Mouse (Mus musculus) thymus, adult 18-20 months (tissue): Measurements from ENCODE around the gene Klf9.
"Not testable (repeated sequence)": the region's sequence is repeated elsewhere in the genome, so short reads cannot be mapped to it uniquely, and the experiment has no call there.

ENCODE experiments used
- DNase-seq, 2 experiments: peaks; one replicate each; pipeline ENCODE4 v3.0.0; 2022; ENCODE audit warnings: mixed read lengths in 2 of 2

Gene Klf9

DNA sequence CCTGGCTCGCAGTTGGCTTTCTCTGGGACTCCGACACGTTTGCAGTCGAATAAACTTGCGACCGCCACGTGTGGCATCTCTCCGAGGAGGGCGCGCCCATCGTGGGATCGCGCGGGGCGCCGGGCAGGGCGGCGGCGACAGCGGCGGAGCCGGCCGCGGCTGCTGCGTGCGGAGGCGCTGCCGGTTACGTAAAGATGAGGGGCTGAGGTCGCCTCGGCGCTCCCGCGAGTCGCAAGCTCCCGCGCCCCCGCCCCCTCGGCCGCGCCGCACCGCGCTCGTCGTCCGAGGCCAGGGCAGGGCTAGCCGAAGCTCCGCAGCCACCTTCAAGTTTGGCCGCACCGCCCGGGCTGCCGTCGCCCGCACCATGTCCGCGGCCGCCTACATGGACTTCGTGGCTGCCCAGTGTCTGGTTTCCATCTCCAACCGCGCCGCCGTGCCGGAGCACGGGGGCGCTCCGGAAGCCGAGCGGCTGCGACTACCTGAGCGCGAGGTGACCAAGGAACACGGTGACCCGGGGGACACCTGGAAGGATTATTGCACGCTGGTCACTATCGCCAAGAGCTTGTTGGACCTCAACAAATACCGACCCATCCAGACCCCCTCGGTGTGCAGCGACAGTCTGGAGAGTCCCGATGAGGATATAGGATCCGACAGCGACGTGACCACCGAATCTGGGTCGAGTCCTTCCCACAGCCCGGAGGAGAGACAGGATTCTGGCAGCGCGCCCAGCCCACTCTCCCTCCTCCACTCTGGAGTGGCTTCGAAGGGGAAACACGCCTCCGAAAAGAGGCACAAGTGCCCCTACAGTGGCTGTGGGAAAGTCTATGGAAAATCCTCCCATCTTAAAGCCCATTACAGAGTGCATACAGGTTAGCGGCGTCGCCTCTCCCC lies 610 bp downstream of the Klf9 start:
- DNase-seq, result peak in 1 of 2 experiments; percentile 17

DNA sequence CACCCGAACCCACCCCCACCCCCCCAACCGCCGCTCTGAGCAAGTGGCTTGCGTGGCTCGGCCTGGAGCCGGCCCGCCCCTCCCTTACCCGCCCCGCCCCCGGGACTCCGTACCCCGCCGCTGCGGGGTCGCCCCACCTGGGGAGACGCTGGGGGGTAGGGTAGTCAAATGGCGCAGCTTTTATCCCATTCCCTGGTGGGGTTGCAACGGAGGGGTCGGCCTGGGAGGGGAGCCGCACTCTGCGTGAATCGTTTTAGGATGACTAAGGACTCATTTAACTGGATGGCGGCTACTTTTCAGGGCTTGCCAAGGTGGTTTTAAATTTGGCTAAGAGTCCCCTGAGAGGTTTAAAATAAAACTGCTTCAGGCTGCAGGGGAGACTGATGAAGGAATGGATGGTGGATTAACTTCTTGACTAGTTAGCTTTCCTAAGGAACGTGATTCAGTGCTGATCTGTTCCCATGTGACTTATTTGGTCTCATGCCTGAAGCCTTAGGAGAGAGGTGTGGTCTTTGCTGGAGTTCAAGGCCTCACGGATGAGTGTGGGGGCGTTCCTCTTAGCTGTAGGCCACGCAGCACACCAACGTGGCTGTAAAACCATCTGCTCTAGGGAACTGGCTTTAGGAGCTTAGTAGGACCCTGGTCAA lies 1.5 kb downstream of the Klf9 start:
- DNase-seq, result no peak

DNA sequence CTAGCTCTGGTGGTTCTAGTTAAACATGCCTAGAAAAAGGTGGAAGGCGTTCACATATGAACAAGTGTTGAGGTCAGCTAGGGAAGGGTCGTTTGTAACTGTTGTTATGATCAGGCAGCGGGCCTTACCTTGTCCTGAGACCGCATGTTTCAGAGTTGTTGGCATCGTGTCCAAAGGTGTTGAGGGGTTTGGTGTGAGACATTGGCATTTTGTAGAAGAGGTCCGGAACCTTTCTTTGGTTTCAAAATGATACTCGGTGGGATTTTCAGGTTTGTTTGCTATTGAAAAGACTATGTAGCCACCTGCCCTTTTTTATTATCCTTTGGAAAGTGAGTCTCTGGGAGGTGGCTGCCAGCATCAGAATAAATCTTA lies 2.0 kb downstream of the Klf9 start:
- DNase-seq, result no peak

DNA sequence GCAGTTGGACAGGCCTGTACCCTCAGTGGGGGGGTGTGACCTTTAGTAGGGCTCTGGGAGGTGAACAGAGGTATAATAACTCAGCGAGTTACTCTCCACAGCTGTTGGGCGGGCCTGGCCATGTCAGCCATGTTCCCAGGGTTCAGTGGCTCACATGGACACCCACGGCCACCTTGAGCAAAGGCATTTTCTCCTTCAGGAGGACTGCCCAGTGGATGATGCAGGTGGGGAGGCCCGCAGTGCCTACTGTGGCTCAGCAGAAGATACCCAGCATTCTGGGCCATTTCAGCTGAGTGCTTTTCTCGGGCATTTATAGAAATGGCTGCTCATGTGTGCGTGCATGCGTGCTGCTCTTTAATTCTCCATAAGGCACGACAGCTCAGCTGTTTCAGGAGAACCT lies 2.5 kb downstream of the Klf9 start:
- no peak for DNase-seq

DNA sequence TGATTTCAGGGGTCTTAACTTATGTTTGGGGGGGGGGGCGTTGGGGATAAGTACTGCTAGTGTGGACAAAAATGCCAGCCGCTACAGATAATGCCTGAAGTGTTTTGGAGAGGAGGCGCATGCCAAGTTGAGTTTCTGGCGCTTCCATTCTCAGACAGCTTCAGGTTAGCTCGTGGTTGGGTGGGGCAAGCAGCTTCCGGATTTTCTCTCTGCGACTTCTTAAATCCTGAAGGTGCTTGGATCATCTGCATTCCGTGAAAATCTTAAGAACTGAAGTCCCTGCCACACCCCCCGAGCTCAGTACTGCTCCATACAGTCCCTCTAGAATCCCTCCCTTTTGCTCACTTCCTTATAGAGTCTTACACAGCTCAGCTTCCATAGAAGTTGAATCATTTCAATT lies 3.0 kb downstream of the Klf9 start:
- no peak for DNase-seq

DNA sequence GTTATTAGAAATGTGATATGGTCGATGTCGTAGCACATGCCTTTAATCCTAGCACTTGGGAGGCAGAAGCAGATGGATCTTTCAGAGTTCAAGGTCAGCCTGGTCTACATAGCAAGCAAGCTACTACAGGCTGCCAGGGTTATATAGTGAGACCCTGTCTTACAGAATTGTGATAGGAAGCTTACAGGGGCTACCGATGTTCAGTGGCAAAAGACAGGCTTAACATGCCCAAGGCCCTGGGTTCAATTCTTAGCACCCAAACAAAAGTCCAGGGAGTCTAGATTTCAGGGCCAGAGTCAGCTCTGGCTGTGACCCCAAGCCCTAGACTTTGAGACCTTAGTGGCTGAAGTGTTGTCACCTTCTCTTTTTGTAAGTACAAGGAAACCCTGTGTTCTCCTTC lies 4.1 kb downstream of the Klf9 start:
- no peak for DNase-seq

DNA sequence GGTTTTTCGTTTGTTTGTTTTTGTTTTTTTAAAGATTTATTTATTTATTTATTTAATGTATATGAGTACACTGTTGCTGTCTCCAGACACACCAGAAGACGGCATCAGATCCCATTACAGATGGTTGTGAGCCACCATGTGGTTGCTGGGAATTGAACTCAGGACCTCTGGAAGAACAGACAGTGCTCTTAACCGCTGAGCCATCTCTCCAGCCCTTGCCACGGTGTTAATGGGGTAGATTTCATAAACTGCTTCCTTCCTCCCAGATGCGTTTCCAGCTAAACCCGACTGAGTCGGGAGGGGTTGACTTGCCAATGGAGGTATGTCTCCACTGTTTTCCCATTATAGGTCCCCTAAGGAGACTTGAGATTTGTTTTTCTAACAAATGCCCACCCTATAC lies 4.5 kb downstream of the Klf9 start:
- DNase-seq, result not testable (repeated sequence)

DNA sequence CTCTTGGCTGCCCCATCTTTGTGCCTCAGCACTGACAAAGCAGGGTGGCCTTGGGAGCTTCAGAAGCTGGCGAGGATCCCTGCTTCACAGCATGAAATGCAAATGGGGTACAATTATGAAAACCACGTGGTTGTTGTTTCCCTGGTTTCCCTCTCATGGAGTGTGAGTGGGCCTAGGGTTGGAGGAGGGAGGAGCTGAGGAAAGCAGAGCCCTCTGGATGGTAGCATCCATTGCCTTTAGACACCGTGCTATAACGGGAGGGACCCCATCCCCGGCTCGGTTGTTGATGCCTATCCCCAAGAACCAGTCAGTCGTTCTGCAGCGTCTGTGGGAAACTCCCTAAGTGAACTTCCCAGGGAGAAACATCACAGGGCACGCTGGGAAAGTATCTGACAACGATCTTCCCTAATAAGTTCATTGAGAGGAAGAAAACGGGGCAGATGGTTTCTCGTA lies 5.4 kb downstream of the Klf9 start:
- no peak for DNase-seq

DNA sequence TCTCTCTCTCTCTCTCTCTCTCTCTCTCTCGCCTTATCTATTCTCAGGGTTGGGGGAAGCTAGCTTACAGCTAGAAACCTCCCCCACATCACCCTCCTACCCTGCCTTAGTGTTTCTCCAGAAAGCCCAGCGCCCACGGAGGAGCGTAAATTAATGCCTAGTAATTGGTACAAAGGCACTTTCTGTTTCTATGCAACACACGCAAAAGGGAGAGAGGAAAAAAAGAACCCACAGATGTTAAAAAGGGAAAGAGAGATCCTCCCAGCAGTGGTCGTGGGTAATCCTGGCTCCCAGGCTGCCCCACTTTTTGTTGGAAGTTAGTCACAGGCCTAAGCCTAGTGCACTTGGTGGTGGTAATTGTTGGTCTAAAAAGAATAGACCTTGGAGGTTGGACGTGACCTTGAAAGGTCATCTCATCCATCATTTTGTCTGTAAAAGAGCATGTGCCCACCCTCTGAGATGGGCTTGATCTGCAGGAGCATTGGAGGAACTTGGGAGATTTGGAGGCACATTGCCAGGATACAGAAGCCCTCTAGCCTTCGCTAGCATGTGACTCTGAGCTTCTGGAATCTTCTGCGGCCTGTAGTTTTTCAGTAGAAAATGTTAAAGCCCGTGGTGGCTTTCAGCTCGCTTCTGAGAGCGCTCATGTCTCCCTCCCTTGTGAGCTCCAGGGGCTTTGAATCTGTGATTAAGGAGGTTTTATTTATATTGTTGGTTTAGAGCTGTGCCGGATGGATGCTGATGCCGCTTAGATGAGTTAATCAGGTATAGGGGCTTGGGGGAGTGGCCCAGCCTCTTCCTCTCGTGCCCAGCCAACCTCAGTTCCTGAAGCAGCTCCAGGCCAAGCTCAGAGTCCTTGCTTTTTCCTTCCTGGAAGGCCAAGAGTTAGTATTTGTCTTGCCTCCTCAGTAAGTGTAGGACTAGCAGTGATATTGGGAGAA lies 6.3 kb downstream of the Klf9 start:
- no peak for DNase-seq

DNA sequence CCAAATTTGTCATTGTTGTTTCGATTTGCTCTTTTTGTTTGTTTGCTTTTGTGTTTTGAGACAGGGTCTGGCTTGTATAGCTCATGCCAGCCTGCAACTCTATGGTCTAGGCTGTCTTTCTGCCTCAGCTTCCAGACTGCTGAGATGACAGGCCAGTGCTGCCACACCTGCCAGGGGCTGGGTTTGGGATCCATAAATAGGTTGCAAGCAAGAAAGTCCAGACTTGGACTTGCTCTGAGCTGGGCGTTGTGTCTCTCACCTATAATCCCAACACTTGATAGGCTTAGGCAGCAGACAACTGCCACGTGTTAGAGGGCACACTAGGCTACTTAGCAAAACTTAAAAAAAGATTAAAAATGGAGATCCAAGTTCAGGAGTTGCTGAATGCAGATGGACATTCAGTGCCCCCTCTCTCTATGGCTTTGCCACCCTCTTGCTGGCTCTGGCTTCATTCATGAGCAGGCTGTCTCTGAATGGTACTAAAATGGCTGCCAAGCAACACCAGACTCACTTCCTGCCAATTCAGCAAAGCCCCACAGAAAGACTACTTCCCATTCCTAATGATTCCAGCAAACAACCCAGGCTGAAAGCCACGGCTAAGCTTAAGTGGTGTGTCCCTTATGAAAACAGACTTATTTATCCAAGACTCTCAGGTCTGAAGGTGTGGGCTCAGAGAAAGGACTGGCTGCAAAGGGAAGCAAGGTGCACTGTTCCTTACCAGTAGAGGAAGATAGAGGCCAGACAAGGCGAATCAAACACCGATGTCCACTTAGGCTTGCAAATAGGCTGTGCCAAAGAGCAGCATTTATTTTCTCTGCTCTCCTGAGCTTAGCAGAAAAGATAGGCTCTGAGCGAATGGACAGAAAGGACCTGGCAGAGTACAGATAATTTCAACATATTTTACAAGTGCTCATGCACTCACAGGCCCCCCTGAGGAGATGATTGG lies 8.7 kb downstream of the Klf9 start:
- DNase-seq, result no peak

DNA sequence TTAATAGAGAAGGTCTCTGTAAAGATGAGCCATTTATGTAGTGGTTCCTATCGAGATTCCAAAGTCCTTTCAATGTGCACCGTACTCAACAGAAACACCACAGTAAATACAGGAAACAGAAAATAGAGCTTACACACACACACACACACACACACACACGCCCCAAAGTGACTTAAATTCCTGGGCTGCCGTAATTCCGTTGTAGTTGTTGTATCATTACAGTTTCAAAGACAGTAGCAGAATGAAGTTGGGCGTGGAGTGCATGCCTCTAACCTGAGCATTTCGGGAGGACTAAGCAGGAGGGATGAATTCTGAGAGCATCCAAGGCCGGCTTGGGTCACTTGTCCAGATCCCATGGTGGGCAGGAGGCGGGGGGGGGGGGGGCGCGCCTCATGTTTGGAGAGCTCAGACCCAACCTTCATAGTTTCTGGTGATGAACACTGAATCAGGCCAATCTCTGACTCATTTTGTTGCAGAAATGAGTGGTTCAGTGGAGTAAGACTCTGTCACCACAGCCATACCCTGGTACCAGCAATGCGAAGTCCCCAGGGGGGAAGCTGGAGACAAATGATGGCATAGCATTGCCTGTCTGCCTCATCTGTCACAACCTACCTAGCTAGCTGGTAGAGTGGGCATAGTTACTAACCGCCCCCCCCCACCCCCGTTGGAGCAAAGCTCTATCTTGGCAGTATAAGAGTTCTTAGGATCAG lies 9.7 kb downstream of the Klf9 start:
- no peak for DNase-seq

DNA sequence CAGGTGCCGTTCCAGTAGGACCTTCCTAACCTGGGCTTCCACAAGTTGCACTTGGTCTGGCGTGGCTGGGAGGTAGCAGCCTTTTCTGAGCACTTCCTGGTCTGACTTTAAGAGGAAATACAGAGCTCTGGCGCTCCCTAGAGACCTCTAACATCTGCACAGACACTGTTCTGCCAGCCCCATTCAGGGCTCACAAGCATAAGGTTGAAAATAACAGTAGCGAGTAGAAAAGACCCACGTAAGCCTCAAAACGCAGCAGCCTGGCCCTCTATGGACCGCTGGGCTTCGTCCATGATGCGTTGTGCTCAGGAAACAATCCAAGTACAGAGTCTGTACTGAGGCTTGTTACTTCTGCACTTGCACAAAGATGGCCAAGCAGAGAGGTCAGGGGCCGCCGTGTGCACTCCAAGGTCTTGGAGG lies 10.6 kb downstream of the Klf9 start:
- DNase-seq, result peak in 1 of 2 experiments; percentile 27

DNA sequence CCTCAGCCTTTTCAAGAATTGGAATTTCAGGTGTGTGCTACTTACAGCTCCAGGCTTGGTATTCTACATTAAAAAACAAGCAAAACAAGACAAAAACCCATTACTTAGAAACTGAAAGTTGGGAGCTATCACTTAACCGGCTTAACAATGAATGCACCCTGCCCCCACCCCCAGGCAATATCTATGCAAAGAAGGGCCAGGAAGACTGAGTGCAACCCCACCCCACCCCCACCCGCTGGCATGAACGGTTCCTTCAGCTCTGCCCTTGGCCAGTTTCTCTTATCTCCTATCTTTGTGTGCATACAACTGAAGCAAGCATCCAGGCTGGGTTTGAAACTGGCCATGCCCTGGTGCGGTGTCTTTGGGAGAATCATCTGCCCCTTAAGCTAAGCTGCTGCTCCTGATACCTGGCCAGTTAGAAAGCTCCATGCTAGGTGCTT lies 11.2 kb downstream of the Klf9 start:
- no peak for DNase-seq

DNA sequence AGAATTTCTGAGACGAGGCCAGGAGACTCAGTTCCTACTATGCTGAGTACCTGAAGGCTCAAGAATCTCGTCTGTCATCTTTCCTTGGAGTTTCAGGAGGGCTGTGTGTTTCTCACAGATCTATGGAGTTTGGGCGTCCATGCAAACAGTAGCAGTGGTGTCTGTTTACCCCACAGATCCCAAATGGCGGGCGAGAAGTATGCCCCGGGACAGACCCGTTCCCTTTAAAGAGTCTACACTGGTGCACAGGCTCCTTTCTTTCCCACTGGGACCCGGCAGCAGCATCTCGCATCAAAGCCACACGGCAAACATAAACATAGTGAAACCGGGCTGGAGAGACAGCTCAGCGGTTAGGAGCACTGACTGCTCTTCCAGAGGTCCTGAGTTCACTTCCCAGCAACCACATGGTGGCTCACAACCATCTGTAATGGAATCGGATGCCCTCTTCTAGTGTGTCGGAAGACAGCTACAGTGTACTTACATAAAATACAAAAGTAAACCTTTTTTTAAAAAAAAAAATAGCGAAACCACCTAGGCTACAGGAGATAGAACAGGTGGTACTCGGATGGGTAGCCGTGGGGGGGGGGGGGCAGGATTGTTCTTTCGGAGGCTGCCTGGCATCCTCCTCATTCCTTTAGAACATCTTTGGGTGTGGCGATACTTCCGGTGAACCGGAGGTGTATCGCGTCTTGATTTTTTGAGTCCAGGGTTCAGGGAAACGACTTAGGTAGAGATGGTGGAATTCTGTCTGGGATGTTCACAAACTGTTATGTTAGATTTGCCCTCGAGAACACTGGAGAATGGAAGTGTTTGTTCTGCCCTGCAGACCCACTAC lies 12.0 kb downstream of the Klf9 start:
- no peak for DNase-seq

DNA sequence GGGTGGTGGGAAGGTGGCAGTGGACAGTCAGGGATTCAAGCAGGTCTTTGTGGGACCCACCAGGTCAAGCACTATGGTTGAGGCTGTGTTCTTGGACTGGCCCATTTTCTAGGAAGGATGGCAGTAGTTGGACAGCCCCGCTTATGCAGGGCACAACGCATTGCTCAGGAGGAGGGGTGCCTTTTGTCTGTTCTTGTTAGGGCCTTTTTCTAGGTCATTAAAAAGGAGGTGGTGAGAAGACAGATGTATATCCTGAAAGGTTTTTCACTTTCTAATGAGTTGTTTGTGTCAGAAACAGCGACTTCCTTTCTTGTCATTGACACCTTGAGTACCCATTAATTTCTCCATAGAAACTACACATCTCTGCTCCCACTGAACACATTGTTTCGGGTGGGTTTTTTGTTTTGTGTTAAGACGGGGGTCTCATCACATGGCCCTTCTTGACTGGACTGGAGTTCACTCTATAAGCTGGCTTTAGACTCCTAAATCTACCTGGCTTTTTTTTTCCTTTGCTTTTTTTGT lies 12.6 kb downstream of the Klf9 start:
- DNase-seq, result no peak

DNA sequence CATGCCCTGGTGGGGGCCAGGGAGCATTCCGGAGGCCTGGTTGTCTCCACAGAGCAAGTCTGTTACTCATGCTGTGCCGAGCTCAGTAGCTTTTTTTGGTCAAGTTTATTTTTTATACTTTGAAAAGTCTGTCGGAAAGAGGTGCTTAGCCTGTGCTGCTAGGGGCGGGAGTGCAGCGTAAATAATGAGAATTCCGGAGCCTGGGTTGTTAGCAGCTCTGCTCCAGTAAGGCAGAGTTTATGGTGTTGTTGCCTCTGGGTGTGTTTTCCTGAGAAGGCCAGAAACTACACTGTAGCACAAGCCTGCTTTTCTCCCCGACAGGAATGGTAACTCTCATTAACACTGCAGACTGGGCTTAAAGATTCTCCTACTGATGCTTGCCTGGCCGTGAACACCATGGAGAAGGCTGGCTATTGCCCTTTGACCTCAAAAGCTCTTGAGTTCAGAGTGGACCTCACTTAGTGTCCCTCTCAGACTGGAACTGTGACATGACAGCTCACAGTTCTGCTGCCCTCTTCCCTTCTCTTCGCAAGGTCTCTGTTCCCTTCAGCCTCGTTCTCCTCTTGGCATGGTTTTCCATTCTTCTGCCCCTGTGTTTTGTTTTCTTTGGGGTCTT lies 18.9 kb downstream of the Klf9 start:
- DNase-seq, result no peak

DNA sequence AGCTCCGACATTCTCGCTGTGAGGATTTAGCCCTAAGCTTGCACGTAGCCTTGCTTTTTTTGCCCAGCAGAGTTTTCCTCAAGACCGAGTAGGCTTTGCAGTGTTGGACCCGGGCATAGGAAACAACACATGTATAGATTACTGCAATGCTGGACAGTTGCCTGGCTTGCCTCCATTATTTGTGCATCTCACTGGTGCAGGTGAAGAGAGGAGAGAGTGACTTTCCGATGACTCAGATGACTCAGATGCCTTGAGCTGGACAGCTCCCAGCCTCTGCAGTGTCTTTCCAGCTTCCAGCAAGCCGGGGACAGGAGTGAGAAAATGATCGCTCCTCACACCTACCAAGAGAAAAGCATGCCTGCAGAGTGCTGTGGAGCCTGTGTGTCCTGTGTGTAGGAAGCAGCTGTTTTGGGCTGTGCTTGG lies 21.4 kb downstream of the Klf9 start:
- DNase-seq, result no peak

DNA sequence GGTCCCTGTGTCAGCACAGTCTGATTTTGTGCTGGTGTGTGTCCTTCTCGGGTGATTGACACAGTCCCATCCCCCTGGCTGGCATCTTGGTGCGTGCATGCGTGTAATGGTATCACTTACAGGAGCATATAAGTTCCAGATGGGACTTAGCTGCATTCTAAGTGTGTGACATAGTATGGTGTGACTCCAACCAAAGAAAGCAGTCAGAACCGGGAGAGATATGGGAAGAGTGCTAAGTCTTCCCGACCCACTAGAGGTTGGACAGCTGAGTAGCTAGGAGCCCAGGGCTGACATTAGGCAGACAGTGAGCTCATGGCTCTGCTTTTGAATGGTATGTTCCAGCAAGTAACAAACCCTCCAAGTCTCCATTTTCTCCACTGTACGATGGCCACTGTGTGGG lies 21.9 kb downstream of the Klf9 start:
- DNase-seq, result no peak

DNA sequence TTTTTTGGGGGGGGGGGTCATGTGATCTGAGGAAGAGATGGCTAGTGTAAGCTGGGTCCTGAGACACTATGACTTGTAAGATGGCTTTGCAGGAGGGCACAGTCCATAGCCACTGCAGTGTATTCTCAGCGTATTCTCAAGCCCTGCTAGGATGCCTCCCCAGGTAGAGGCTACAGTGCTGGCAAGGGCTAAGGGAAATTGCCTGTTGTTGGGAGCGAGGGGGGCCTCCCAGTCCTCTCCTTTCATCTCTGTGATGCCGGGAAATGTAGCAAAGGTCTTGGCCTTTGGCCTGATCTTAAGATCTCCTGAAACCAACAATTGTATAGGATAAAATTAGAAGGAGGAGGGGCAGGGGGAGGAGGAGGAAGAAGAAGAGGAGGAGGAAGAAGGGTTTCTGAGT lies 22.3 kb downstream of the Klf9 start:
- DNase-seq, result no peak
